Mouse (Mus musculus) lung, postnatal 14 days (tissue): ENCODE measurements around the gene Ikbip.

Source experiments
- DNase-seq: peaks from one replicate; pipeline ENCODE4 v3.0.0; 2021

The Ikbip gene

DNA sequence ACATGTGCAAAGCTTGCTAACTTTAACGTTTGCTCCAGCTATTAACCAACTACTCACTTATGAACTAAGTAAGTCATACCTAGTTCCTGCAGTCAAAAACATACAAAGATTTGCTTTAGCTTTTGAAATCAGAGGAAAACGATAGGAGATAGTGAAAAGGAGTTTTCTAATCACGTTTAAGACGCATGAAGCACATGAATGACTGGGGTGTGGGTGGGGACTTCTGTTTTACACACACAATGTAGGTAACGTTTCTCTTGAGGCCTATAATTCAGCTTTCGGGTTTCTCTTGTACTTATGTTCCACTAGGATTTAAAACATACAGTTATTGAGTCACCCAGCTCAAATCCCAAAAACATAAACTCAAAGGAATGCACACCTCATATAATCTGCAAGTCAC, 39.9 kb downstream of the Ikbip start:
- no peak for DNase-seq

DNA sequence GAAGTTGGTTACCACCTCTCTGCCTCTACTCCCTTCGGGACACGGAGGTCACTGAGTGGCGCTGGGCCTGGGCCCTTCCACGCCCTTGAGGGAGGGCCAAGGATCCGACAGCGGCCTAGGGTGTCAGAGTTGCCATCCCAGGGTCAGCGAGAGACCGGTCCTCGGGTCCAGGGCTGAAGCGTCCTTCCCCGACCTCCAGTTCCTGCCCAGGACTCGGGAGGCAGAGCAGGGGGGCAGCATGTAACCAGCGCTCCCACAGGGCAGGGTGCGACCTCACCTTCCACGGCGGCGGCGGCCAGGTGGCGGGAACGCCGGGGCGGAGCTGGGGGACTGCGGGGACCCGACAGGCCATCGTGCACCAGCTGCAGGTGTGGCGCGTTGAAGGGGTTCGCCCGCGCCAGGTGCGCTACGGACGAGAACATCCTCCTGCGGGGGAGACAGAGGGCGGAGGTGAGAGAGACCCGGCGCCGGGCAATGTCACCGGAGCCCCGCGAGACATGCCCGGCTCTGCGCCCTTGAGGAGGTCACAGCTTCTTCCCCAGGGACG, 40.6 kb downstream of the Ikbip start:
- DNase-seq = peak; percentile 50

DNA sequence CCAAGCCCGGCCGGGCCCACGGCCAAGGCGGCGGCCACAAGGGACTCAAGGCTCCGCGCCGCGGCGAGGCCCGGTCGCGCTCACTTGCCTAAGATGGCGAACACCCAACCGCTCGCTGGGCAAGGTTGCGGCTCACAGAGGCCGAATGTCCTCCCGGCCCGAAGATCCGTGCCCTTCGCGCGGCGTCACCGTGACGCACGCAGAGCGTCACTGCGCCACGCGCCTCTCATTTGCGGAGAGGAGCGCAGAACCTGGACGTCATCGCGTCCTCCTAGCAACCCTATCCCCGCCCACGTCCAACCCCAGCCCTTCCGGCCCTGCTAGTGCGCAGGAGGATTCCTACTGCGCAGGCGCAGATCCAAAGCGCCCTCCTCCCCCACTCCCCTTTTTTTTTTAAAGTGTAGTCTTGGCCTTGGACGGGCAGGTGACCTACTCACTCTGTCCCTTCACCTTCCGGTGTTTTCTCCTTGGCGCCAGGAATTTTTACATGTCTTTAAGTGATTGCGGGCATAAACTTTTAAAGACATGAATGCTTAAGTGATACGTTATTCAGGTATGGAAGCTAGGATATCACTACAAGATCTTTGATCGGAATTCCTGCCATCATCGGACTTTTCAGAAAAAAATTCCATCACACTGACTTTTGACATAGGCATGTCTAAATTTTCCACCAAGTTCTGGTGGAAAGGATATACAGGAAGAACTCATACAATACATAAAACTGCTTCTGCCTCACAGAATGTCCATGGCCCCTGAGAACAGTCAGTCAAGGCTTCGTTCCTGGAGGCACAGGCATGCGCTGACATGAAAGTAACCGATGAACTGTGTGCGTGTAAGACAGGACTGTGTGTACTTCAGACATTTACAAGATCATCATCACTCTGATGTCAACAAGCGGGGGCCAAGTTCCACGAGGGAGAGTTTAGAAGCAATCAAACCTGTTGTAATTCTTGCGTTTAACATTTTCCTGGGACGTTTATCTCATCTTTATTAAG, 41.4 kb downstream of the Ikbip start, which contains the start of gene Slc25a3:
Gene Slc25a3 (minus strand): TSS at position 232 of the 995 bp plus-strand sequence.
- peak; percentile 98 for DNase-seq

DNA sequence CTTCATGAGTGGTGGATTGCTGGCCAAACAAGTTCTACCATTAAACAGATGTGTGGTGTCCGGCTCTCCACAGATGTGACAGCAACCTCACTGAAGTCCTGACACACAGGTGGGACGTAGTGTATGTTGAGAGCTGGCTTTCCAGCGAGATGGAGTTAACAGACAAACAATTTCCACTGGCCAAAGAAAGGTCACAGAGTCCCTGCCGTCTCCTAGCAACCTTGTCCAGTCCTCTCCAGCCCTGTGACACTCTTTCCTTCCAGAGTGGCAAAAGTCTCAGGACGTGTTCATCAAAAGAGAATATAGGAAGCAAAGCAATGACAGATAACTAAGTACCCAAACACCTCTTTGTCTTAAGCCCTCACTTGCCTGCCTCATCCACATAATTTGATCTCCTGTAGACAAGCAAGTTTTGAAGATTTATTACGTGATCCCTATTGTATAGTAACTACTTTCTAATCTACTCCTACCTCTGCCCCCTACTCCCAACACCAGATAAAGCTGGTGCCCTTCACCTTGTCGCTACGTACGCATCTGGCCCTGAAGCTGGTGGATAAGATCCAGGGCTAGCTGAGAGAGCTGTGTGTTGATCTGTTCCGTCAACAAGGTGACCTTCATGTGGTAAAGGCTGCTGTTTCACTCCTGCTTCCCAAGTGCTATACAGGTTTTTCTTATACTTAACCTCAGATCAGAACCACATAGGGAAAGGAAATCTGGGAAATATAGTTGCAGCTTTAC, 44.0 kb downstream of the Ikbip start:
- DNase-seq = no peak

DNA sequence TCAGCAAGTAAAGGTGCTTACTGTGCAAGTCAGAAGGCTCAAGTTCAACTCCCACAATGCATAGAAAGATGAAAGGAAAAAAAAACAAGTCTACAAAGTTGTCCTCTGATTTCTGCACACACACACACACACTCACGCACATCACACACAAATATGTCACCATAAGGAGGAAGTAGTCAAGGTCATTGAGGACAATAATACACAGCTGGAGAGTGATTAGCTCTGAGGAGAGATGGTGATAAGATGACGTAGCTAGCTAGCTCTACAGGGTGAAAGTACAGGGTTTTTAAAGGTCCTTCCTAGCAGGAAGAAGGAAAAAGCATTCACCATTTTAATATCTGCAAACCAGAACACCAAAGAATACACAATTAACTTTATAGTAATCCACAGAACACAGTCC, 44.7 kb downstream of the Ikbip start:
- DNase-seq = no peak

DNA sequence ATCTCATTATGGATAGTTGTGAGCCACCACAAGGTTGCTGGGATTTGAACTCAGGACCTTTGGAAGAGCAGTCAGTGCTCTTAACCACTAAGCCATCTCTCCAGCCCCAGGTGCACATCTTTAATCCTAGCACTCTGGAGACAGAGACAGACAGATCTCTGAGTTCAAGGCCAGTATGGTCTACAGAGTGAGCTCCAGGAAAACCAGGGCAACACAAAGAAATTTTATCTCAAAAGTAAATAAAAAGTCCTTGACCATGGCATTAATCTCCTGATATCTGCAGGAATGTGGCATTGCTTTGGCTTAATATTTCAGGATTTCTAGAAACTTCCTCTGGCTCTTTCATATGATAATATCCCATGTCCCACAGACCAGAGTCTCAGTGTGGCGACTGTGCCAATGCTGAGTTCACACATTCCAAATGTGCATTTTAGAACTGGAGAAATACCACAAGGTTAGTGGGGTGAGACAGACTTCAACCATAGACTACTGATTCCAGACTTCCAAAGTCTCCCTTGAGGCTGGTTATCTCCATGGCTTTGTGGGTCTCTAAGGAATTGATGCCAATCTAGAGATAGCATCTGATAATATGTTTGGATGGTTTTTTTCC, 45.9 kb downstream of the Ikbip start:
- DNase-seq = no peak

DNA sequence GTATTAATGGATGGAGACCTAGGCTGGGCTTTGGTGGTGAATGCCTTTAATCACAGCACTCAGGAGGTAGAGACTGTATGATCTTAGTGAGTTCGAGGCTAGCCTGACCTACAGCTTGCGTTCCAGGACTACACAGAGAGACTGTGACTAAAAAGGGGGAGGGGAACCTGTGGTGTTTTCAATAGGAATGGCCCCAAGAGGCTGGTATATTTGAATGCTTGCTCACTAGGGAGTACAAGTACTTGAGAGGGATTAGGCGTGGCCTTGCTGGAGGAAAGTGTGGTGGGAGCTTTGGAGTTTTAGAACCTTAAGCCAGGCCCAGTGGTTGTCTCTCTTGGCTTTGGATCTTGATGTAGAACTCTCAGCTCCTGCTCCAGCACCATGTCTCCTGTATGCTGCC, 48.1 kb downstream of the Ikbip start:
- DNase-seq = no peak

DNA sequence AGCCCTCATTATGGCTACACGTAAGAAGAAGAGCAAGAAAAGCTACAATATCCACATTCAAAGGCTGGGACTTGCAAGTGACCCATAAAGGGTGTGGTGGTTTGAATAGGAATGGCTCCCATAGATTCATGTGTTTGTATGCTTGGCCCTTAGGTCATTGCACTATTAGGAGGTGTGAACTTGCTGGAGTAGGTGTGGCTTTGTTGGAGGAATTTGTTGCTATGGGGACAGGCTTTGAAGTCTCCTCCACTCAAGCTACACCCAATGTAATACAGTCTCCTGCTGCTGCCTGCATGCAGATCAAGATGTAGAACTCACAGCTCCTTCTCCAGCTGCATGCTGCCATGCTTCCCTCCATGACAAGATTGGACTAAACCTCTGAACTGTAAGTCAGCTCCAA, 48.8 kb downstream of the Ikbip start:
- no peak for DNase-seq

DNA sequence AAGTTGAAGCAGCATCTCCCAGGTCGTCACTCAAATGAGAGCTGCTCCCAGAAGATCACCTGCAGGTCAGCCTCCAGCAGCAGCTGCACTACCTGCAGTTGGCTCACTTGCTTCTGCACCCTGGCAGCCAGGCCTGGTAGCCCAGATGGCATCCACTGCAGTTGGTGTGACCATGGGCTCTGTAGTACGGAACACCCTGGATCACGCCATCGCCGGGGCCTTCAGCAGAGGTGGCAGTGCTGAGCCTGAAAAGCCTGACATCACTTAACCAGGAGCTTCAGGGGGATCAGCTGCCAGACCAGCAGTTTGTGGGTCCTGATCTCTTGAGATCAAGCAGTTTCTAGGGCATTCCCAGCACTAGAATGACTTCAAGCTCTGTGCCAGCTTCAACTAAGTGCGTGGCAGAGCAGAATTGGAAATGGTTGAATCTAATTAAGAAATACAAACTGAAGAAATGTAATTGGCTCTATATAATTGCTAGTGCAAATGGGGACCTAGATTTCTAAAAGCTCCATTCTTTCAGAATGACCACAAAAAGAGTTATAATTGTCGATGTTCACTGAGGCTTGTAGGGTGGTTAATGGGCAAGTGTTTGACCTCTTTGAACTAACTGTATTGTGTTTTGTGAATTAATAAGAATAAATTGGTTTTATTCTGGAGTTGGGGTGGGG, 52.7 kb downstream of the Ikbip start:
- no peak for DNase-seq

DNA sequence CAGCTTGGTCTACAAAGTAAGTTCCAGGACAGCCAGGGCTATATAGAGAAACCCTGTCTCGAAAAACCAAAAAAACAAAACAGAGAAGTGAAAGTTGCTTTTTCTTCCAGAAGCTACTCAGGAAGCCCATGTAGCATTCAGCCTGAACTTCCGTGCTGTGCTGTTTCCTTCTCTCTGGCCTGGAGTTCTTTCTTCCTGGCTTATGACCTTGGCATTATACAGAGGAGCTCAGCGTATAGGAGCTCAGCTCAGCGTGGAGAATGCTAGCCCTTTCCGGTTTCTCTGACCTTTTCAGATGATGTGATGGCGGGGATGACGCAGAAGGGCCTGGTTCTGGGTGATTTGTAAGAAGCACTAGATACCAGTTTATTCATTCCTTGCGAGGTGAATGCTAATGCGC, 54.7 kb downstream of the Ikbip start:
- DNase-seq = no peak

DNA sequence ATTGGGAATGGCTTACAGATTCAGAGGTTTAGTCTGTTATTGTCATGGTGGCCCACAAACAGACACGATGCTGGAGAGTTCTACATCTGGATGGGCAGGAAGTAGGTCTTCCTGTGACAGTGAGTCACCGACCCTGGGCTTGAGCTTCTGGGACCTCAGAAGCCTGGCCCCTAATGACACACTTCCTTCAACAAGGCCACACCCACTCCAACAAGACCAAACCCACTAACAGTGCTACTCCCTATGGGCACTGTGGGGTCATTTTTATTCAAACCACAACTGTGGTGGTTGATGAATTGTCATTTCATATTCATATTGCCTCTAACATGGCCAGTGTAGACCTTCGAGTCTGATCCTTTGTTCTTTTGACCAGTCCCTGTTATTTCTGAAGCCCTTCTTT, 55.6 kb downstream of the Ikbip start:
- no peak for DNase-seq

DNA sequence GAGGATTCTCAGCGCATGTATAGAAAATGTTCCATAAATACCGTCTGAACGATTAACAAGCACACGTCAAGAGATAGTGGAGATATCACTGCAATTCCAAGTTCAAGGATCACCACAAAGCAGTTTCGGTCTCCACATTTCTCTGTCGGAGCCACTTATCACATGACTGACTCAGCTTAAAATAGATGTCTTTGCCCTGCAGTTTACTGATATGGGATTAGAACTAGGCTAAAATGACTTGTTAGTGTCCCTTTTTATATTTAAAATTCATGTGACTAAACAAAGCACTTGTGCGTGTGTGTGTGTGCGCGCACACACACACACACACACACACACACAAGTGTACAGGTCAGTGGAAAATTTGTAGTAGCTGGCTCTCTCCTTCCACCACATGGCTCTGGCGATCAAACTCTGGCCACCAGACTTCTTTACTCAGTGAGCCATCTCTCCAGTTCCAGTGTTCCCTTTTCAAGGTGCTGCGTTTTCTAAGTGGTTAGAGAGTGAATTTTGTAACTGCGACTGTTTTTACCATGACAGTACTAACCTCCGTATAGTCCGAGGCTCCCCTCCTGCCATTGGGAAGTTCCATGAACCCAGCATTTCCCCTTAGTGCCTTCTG, 56.5 kb downstream of the Ikbip start:
- DNase-seq = no peak

DNA sequence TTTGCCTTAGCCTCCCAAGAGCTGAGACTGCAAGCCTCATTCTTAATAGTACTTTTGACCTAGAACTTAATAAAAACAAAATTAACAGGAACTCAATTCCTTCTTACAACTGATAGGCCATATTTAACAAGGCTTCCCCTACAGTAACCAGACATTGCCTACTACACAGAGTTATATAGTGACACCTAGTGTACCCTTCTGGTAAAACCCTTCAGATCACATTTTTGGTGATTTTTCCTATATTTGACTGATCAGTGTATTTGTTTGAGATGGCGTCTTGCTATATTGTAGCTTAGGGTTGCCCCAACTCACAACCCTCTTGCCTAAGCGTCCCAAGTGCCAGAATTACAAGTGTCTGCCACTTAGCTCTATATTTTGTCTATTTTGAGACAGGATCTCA, 58.8 kb downstream of the Ikbip start:
- DNase-seq = no peak

DNA sequence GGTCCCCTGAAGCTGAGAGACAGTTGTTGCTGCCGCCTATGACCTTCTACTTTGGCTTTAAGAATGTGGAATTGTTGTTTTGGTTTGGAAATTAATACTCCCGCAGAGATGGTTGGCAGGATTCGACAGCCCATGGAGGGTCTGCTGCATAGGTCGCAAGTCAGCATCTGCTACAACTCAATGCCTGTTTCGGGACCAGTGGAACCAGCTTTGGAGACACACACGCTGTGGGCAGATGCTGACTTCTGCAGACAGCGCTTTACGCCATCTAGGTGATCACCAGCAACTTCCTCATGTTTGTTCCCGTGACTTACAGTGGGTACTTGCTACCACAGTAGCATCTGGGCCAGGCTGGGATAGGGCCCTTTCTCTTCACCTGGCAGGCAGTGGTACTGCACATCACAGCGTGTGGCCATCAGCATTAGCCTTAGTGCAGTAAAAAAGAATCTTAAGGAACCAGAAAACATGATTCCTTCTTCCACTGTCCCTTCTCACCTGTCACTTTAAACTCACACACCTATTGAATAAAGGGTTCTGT, 60.0 kb downstream of the Ikbip start:
- DNase-seq = no peak

DNA sequence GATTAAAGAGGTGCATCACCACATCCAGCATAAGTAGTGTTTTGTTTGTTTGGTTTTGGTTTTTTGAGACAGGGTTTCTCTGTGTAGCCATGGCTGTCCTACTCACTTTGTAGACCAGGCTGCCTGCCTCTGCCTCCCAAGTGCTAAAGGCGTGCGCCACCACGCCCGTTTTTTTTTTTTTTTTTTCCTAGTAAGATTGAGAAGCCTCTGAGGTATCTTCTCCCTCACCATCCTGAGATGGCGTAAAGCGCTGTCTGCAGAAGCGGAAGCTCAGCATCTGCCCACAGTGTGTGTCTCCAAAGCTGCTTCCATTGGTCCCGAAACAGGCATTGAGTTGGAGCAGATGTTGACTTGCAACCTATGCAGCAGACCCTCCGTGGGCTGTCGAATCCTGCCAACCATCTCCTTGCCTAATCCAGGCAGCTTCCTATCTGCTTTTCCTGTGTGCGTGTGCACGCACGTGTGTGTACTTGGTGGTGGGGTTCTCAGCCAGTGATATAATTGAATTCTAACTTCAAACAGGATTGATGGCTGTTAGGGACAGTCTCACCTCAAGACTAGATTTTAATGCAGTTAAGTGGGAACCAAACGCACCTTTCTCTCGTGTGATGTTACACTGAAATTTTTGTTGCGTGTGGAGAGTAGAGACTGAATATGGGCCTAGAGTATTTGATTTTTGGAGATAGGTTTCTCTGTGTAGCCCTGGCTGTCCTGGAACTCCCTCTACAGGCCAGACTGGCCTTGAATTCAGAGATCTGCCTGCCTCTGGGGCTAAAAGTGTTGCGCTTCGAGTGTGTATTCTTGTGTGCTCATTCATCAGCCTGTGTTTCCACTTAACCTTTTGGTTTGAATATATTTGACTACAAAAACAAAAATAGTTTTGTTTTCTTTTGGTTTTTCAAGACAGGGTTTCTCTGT, 60.8 kb downstream of the Ikbip start:
- no peak for DNase-seq

DNA sequence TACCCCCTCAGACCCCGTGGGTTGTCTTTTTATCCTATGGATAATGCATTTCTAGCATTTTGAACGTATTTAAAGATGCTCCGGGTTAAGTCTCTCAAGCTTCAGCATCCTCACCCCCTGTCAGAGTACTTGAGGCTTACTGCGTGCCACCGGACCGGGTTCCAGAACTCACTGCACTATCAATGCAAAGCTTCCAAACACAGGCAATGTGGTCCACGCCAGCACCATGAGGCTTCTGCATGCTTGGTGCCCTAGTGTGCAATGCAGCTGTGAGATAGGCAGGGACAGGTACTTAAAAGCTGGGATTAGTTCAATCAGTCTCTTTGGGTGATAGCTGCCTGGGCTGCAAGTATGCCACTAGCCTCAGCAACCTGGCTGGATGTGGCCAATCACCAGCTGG, 62.7 kb downstream of the Ikbip start:
- no peak for DNase-seq
